Mouse (Mus musculus) kidney, adult 2 months (tissue): ENCODE results near the gene Exosc8. TPM values are rescaled to one million over a fixed set of nuclear protein-coding genes. Genes with fewer than 3 reads are reported as not detected.

Experiments
- DNase-seq: peaks from one replicate; pipeline ENCODE4 v3.0.0; 2021
- H3K27ac ChIP-seq: fragments of 200-500 bp; 2 replicates; pipeline ENCODE4 v1.5.1; 2012; ENCODE audit warnings: low read depth, low read length, control low read depth, inconsistent platforms; ENCODE audit not compliant: insufficient read depth
- H3K27me3 ChIP-seq: fragments of 200-500 bp; replicated peaks from 2 replicates; pipeline ENCODE4 v1.6.1; 2012; ENCODE audit warnings: mild to moderate bottlenecking, moderate library complexity, low read length, inconsistent platforms; ENCODE audit not compliant: control insufficient read depth, insufficient read depth
- H3K36me3 ChIP-seq: fragments of 200-500 bp; 2 replicates; pipeline ENCODE4 v1.6.1; 2012; ENCODE audit warnings: mild to moderate bottlenecking, moderate library complexity, low read length, inconsistent platforms; ENCODE audit not compliant: control insufficient read depth, insufficient read depth
- H3K4me1 ChIP-seq: fragments of 200-500 bp; 2 replicates; pipeline ENCODE4 v1.6.1; 2011; ENCODE audit warnings: low read length; ENCODE audit not compliant: control insufficient read depth, insufficient read depth
- H3K4me3 ChIP-seq: fragments of 200-500 bp; 2 replicates; pipeline ENCODE4 v1.5.1; 2011; ENCODE audit warnings: mild to moderate bottlenecking, low read depth, low read length, control low read depth; ENCODE audit not compliant: insufficient read depth
- CTCF ChIP-seq: fragments of 200-500 bp; conservative IDR thresholded peaks from 2 replicates; pipeline ENCODE4 v1.5.1; 2011; ENCODE audit warnings: low read depth, mild to moderate bottlenecking, control low read depth, low read length, moderate library complexity, mixed read lengths; ENCODE audit not compliant: insufficient read depth, insufficient read length
- POLR2A ChIP-seq: fragments of 200-500 bp; IDR thresholded peaks from one replicate; pipeline ENCODE4 v1.6.1; 2011; ENCODE audit warnings: low read depth, low read length, control low read depth
- WGBS: fragments of 180-500 bp; shearing (Covaris S2); methylation state at CpG from one replicate; pipeline ENCODE4 v1.1.7; 2018; 5-methylcytosine and 5-hydroxymethylcytosine counted together
- polyA plus RNA-seq: library from polyadenylated mRNA; depleted of rRNA; stranded (reverse); fragments of >200 nt; gene quantifications from 2 replicates; pipeline ENCODE4 v1.2.3, GENCODE M21; 2012

Gene Exosc8
- polyA plus RNA-seq, 1 experiment: 16.7 TPM

GRCm38 (mm10) chr3:54734411-54735246 is 564 bp downstream of the Exosc8 start:
- no peaks in the 10 kb centered on the region for H3K27me3 ChIP-seq
- peak overlapping the region; percentile 97 for H3K27ac ChIP-seq
- DNase-seq: peak; percentile 91
- H3K4me3 ChIP-seq: peak overlapping the region; percentile 86
- WGBS: under 1% methylated on average over 84 of the region's 84 CpGs
- TF ChIP-seq CTCF (no peak), POLR2A (peak; percentile 72)
- no peaks in the 10 kb centered on the region; the same call in 1 of the 2 replicates for H3K36me3 ChIP-seq
- H3K4me1 ChIP-seq: peaks cover 8% of the 10 kb centered on the region; the same call in 1 of the 2 replicates

- 83% methylated on average over 4 of the region's 4 CpGs for WGBS
- peaks cover 8% of the 10 kb centered on the region; the same call in 1 of the 2 replicates for H3K4me1 ChIP-seq
- no peak overlapping the region for H3K4me3 ChIP-seq
- peaks cover 3% of the 10 kb centered on the region for H3K36me3 ChIP-seq
- TF ChIP-seq POLR2A (no peak), CTCF (no peak)
- no peaks in the 10 kb centered on the region for H3K27me3 ChIP-seq
- H3K27ac ChIP-seq: no peak overlapping the region
- no peak for DNase-seq
These were observed 2.8 kb downstream of the Exosc8 start for GRCm38 (mm10) chr3:54732371-54732770.

GRCm38 (mm10) chr3:54731626-54732150 is 3.5 kb downstream of the Exosc8 start:
- Histone ChIP-seq H3K4me1 (peaks cover 8% of the 10 kb centered on the region; the same call in 1 of the 2 replicates), H3K36me3 (peaks cover 3% of the 10 kb centered on the region), H3K27me3 (no peaks in the 10 kb centered on the region), H3K27ac (no peak overlapping the region), H3K4me3 (no peak overlapping the region)
- no peak for DNase-seq
- TF ChIP-seq POLR2A (no peak), CTCF (no peak)
- 53% methylated on average over 8 of the region's 8 CpGs for WGBS

- Histone ChIP-seq H3K27ac (no peak overlapping the region), H3K27me3 (no peaks in the 10 kb centered on the region), H3K4me1 (no peaks in the 10 kb centered on the region), H3K36me3 (peaks cover 3% of the 10 kb centered on the region), H3K4me3 (no peak overlapping the region)
- WGBS: 92% methylated on average over 6 of the region's 6 CpGs
- no peak for DNase-seq
- TF ChIP-seq CTCF: no peak
- no peak for TF ChIP-seq POLR2A
These were observed 7.1 kb downstream of the Exosc8 start for GRCm38 (mm10) chr3:54728100-54728499.

- 93% methylated on average over 2 of the region's 2 CpGs for WGBS
- H3K36me3 ChIP-seq: peaks cover 3% of the 10 kb centered on the region
- no peak for TF ChIP-seq CTCF
- no peak for TF ChIP-seq POLR2A
These were observed 7.6 kb downstream of the Exosc8 start for GRCm38 (mm10) chr3:54727588-54727987.

GRCm38 (mm10) chr3:54725344-54725743 is 9.8 kb downstream of the Exosc8 start:
- TF ChIP-seq CTCF (no peak), POLR2A (no peak)
- Histone ChIP-seq H3K27ac (no peak overlapping the region), H3K27me3 (no peaks in the 10 kb centered on the region), H3K36me3 (peaks cover 3% of the 10 kb centered on the region), H3K4me3 (no peak overlapping the region), H3K4me1 (no peaks in the 10 kb centered on the region)
- WGBS: 85% methylated on average over 2 of the region's 2 CpGs
- no peak for DNase-seq

More at GRCm38 (mm10) chr3:54727588-54727987, 7.6 kb downstream of the Exosc8 start:
- no peak for DNase-seq
- no peak overlapping the region for H3K4me3 ChIP-seq
- no peak overlapping the region for H3K27ac ChIP-seq
- H3K27me3 ChIP-seq: no peaks in the 10 kb centered on the region
- H3K4me1 ChIP-seq: no peaks in the 10 kb centered on the region
